Mouse (Mus musculus) embryonic fibroblast, embryonic 13.5 days (primary cell): ENCODE data around the gene Ckap2l.

ENCODE experiments used
- CTCF ChIP-seq: IDR thresholded peaks from 2 replicates; pipeline ENCODE4 v1.5.1; 2011; ENCODE audit warnings: mild to moderate bottlenecking, control low read depth, low read length, moderate library complexity, borderline replicate concordance; ENCODE audit not compliant: insufficient read depth
- POLR2A ChIP-seq: IDR thresholded peaks from 2 replicates; pipeline ENCODE4 v1.6.1; 2011; ENCODE audit warnings: low read depth, mild to moderate bottlenecking, control low read depth, low read length, moderate library complexity

DNA sequence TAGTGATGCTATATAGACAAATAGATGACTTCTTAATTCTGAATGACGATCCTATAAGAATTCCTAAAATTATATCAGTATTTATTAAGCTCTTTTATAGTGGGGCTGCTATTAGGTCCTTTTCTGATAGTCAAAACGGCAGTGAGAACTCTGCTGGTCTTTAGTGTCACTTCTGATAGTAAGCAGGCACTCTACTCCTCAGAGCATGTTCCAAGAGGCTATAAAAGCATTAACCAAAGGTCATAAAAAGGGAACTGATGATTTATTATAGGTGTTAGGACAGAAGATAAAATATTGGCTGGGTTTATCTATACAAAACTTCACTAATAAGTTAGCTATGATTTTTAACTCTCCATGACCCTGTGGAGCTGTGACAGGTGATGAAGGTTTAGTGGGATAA lies 42.9 kb downstream of the Ckap2l start:
- no peak for TF ChIP-seq POLR2A
- TF ChIP-seq CTCF, result no peak
